9 mouse cellular contexts compared by ENCODE assay signal in genomic region chr11:54921798-54922197, GRCm38 (mm10). TPM values are rescaled to one million over a fixed set of nuclear protein-coding genes. Genes with fewer than 3 reads are reported as not detected.
DNase-seq lines count a peak whose midpoint lies in the region; ATAC-seq and TF ChIP-seq lines count a peak whose summit lies in the region.
"Had no signal": no experiment of that assay in that cellular context is flagged by ENCODE, and none has a peak within 500 bp of the region (broad histone marks: within the 10 kb centered on the region; RNA-seq: fewer than 3 reads in every experiment).

No protein-coding gene starts in this region.

- H3K27ac ChIP-seq in neural tube, embryonic 15.5 days (replicated peaks) = no peak overlapping the region
- peak overlapping the region; percentile 87 for H3K27ac ChIP-seq in intestine, postnatal 0 days (ENCODE audit: low read depth, low read length)

- peak; percentile 29 for DNase-seq in neural tube, embryonic 10.5 days (ENCODE audit: extremely low spot score, low spot score)
- peak; percentile 83 for DNase-seq in gastrocnemius, postnatal 14 days
- DNase-seq in testis, postnatal 10 days (ENCODE audit: low spot score) = peak; percentile 68
- DNase-seq in cerebellum, postnatal 36 days = no peak
- DNase-seq in natural killer cell, adult 2 months (ENCODE audit: low spot score in 2 of 2) = no peak
- DNase-seq in thymus, postnatal 0 days (ENCODE audit: low spot score) = no peak

- no peak overlapping the region for H3K9ac ChIP-seq in neural tube, embryonic 15.5 days (replicated peaks)
- H3K9ac ChIP-seq in intestine, postnatal 0 days (ENCODE audit: low read depth, low read length) = no peak overlapping the region

- peaks cover 68% of the 10 kb centered on the region for H3K36me3 ChIP-seq in neural tube, embryonic 15.5 days
- peaks cover 73% of the 10 kb centered on the region for H3K36me3 ChIP-seq in intestine, postnatal 0 days (ENCODE audit: control insufficient read depth, insufficient read depth)

- WGBS in neural tube, embryonic 15.5 days = 38% methylated on average over 7 of the region's 7 CpGs
- WGBS in intestine, postnatal 0 days = 47% methylated on average over 7 of the region's 7 CpGs

- TF ChIP-seq CTCF in intestine, postnatal 0 days (IDR thresholded peaks at IDR 0.05; ENCODE audit: low read depth) = no peak

- H3K27me3 ChIP-seq in neural tube, embryonic 15.5 days (replicated peaks) = no peaks in the 10 kb centered on the region
- no peaks in the 10 kb centered on the region for H3K27me3 ChIP-seq in intestine, postnatal 0 days (replicated peaks; ENCODE audit: control insufficient read depth, insufficient read depth, low read length)

- H3K4me2 ChIP-seq in neural tube, embryonic 15.5 days = no peak overlapping the region
- H3K4me2 ChIP-seq in intestine, postnatal 0 days (replicated peaks; ENCODE audit: low read depth) = no peak overlapping the region

- intact Hi-C loops in gastrocnemius, postnatal 14 days (cut with DNase I; ENCODE audit: low total_unique reads) = no loop called here

- H3K9me3 ChIP-seq in neural tube, embryonic 15.5 days (replicated peaks) = no peaks in the 10 kb centered on the region
- no peaks in the 10 kb centered on the region for H3K9me3 ChIP-seq in intestine, postnatal 0 days (ENCODE audit: control insufficient read depth)

- H3K4me3 ChIP-seq in neural tube, embryonic 15.5 days (replicated peaks) = no peak overlapping the region
- no peak overlapping the region for H3K4me3 ChIP-seq in intestine, postnatal 0 days (ENCODE audit: low read depth, low read length)
- H3K4me3 ChIP-seq: erythroblast, embryonic 14.5 days had no signal

- no peak for ATAC-seq in neural tube, embryonic 15.5 days (ENCODE audit: low FRiP score)
- no peak for ATAC-seq in intestine, postnatal 0 days

- no peaks in the 10 kb centered on the region for H3K4me1 ChIP-seq in neural tube, embryonic 15.5 days
- H3K4me1 ChIP-seq in intestine, postnatal 0 days (replicated peaks; ENCODE audit: control insufficient read depth, insufficient read depth, low read length) = no peaks in the 10 kb centered on the region; the same call in 1 of the 2 replicates

RNA-seq across cellular contexts. Expression of gene Gpx3, which starts 19.5 kb away (rescaled TPM):
- polyA plus RNA-seq in neural tube, embryonic 15.5 days (2015; fragmentation: Nextera tagmentation; extraction: Ambion mirVana) = 69.2 and 82.4 TPM in 2 replicates
- total RNA-seq in gastrocnemius, postnatal 14 days (2021) = 10 to 100 TPM; 19.0 to 22.6 TPM
- 6,664 and 6,785 TPM in 2 replicates for polyA plus RNA-seq in intestine, postnatal 0 days (2015; fragmentation: Nextera tagmentation; extraction: Ambion mirVana)
- 17.0 and 20.4 TPM in 2 replicates for polyA plus RNA-seq in thymus, postnatal 0 days (2015; fragmentation: Nextera tagmentation; extraction: Ambion mirVana)

RNA-seq across cellular contexts. Expression of gene Tnip1, which starts 40.9 kb away (rescaled TPM):
- 20.0 and 23.2 TPM in 2 replicates for polyA plus RNA-seq in neural tube, embryonic 15.5 days (2015; fragmentation: Nextera tagmentation; extraction: Ambion mirVana)
- 10 to 100 TPM; 28.8 to 31.1 TPM for total RNA-seq in gastrocnemius, postnatal 14 days (2021)
- 29.9 and 30.3 TPM in 2 replicates for polyA plus RNA-seq in intestine, postnatal 0 days (2015; fragmentation: Nextera tagmentation; extraction: Ambion mirVana)
- 40.6 and 40.8 TPM in 2 replicates for polyA plus RNA-seq in thymus, postnatal 0 days (2015; fragmentation: Nextera tagmentation; extraction: Ambion mirVana)

RNA-seq across cellular contexts. Expression of gene Hint1, which starts 55.6 kb away (rescaled TPM):
- polyA plus RNA-seq in neural tube, embryonic 15.5 days (2015; fragmentation: Nextera tagmentation; extraction: Ambion mirVana) = 794 and 878 TPM in 2 replicates
- total RNA-seq in gastrocnemius, postnatal 14 days (2021) = 100 to 1,000 TPM; 192 to 195 TPM
- polyA plus RNA-seq in intestine, postnatal 0 days (2015; fragmentation: Nextera tagmentation; extraction: Ambion mirVana) = 1,016 and 1,041 TPM in 2 replicates
- 767 and 806 TPM in 2 replicates for polyA plus RNA-seq in thymus, postnatal 0 days (2015; fragmentation: Nextera tagmentation; extraction: Ambion mirVana)

Comparison
In these comparisons a context has a peak if more than half of its experiments do, and no peak if none do; other contexts are left out.
1. DNase-seq: peak in neural tube, embryonic 10.5 days (single experiment), gastrocnemius, postnatal 14 days (single experiment) and testis, postnatal 10 days (single experiment); none in cerebellum, postnatal 36 days (0 of 2), natural killer cell, adult 2 months (0 of 2) and thymus, postnatal 0 days (single experiment).
2. RNA of gene Gpx3, which starts 19.5 kb away (polyA plus RNA-seq): 6,664 to 6,785 TPM in intestine, postnatal 0 days; 69.2 to 82.4 TPM in neural tube, embryonic 15.5 days and 17.0 to 20.4 TPM in thymus, postnatal 0 days; every median in the first group is over 10 times any median in the second.